Mouse (Mus musculus) erythroblast, embryonic 14.5 days (primary cell): ENCODE data around the gene Smg9.

Source experiments
- GATA1 ChIP-seq: IDR thresholded peaks from 2 replicates; pipeline ENCODE4 v1.6.1; 2012; ENCODE audit warnings: low read length, inconsistent platforms, mixed read lengths
- TAL1 ChIP-seq: IDR thresholded peaks from 3 replicates; pipeline ENCODE4 v1.6.1; 2012; ENCODE audit warnings: low read length, inconsistent platforms, mixed read lengths

DNA sequence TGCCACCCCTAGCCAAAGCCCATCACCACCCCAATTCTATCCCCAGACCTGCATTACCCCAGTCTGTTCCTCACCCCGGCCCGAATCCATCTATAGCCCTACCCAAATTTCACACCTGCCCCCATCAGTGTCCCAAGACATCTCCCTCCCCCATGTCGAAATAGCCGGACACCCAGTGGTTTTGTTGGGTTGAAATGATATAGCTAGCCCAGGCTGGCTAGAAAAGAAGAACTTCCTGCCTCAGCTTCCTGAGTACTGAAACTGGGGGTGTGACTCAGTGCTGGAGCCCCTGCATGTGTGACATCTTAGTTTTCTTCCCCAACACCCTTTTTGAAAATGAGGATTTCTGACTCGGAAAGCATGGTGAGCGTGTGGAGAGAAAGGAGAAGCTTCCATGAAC lies 67.4 kb downstream of the Smg9 start:
- TF ChIP-seq GATA1 (no peak), TAL1 (no peak)
